In genomic region chr11:59973389-59973788, GRCm38 (mm10) we compare ENCODE assay signal across 22 mouse cellular contexts.
"Had no signal": no experiment of that assay in that cellular context is flagged by ENCODE, and none has a peak within 500 bp of the region (broad histone marks: within the 10 kb centered on the region; RNA-seq: fewer than 3 reads in every experiment).

No protein-coding gene starts in this region.

- H3K9ac ChIP-seq: heart, embryonic 12.5 days; hindbrain, embryonic 13.5 days; hindbrain, embryonic 15.5 days; kidney, embryonic 15.5 days; limb, embryonic 12.5 days; liver, embryonic 13.5 days had no signal

- DNase-seq: gastrocnemius, postnatal 14 days; gastrocnemius, postnatal 36 days; heart, adult 11 months; heart, adult 2 months; heart, postnatal 10 days; kidney, adult 11 months; kidney, adult 2 months; kidney, adult 9 months; kidney, postnatal 14 days; left cerebral cortex, postnatal 4 days; liver; liver, embryonic 13.5 days had no signal

- H3K27me3 ChIP-seq: heart, embryonic 12.5 days; hindbrain, embryonic 15.5 days; kidney, embryonic 15.5 days had no signal

- H3K36me3 ChIP-seq: heart, embryonic 12.5 days; hindbrain, embryonic 13.5 days; hindbrain, embryonic 15.5 days; kidney, embryonic 15.5 days; limb, embryonic 12.5 days; liver, embryonic 13.5 days had no signal

- H3K27ac ChIP-seq: heart, adult 2 months; hindbrain, embryonic 13.5 days; hindbrain, embryonic 15.5 days; hindbrain, postnatal 0 days; kidney, embryonic 15.5 days; kidney, postnatal 0 days; layer of hippocampus, adult 2 months; left cerebral cortex, adult 2 months; limb, embryonic 12.5 days; liver, embryonic 13.5 days had no signal

- H3K4me2 ChIP-seq: heart, embryonic 12.5 days; hindbrain, embryonic 13.5 days; hindbrain, embryonic 15.5 days; kidney, embryonic 15.5 days; limb, embryonic 12.5 days; liver, embryonic 11.5 days; liver, embryonic 13.5 days had no signal

- H3K4me3 ChIP-seq: heart, adult 2 months; heart, embryonic 12.5 days; hindbrain, embryonic 13.5 days; hindbrain, embryonic 15.5 days; kidney, embryonic 15.5 days; layer of hippocampus, adult 2 months; left cerebral cortex, adult 2 months; limb, embryonic 12.5 days; liver, embryonic 13.5 days had no signal

- H3K4me1 ChIP-seq: limb, embryonic 12.5 days; liver, embryonic 13.5 days had no signal

- H3K9me3 ChIP-seq: heart, embryonic 12.5 days; hindbrain, embryonic 13.5 days; hindbrain, embryonic 15.5 days; kidney, embryonic 15.5 days; limb, embryonic 12.5 days; liver, embryonic 13.5 days had no signal
